Mouse (Mus musculus) lung, adult 2 months (tissue): Measurements from ENCODE around the gene Ache.

ENCODE experiments used
- CTCF ChIP-seq: fragments of 200-500 bp; IDR thresholded peaks from 2 replicates; pipeline ENCODE4 v1.5.1; 2011; ENCODE audit warnings: mild to moderate bottlenecking, low read length, control low read depth; ENCODE audit not compliant: insufficient read depth
- POLR2A ChIP-seq: fragments of 200-500 bp; IDR thresholded peaks from 2 replicates; pipeline ENCODE4 v1.6.1; 2011; ENCODE audit warnings: low read depth, mild to moderate bottlenecking, control low read depth, low read length, borderline replicate concordance; ENCODE audit errors: extremely low read depth

DNA sequence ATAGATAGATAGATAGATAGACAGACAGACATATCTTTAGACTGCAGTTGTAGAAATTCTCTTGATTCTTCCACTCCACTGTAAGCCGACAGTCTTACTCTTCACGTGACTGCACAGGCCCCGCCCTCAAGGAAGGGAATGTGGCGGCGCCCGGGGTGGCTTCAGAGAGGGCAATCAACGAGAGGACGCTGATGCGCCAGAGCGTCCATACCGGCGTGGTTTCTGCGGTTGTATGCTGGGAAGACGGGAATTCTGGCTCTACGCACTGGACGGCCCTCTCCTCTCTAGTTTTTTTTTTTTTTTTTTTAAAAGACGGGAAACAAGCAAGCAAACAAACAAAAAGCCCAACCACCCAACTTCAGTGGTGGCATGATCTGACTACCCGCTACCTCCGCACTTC lies 50.9 kb downstream of the Ache start:
- TF ChIP-seq POLR2A (peak; percentile 77; the same call in 1 of the 2 replicates), CTCF (no peak)
